Mouse (Mus musculus) bone marrow, adult 2 months (tissue): ENCODE data around the gene AC141477.1.

Experiments
- CTCF ChIP-seq: fragments of 200-500 bp; IDR thresholded peaks from 2 replicates; pipeline ENCODE4 v1.5.1; 2011; ENCODE audit warnings: low read length, control low read depth; ENCODE audit not compliant: control insufficient read depth, insufficient read depth
- POLR2A ChIP-seq: fragments of 200-500 bp; IDR thresholded peaks from 2 replicates; pipeline ENCODE4 v1.6.1; 2011; ENCODE audit warnings: low read depth, mild to moderate bottlenecking, control low read depth, low read length, borderline replicate concordance; ENCODE audit not compliant: control insufficient read depth

GRCm38 (mm10) chr10:76488265-76488664 is 48.0 kb upstream of the AC141477.1 start:
- TF ChIP-seq POLR2A, result no peak
- TF ChIP-seq CTCF, result no peak
